Mouse (Mus musculus) E14TG2a.4 (cell line): ENCODE data around the gene D630045J12Rik.

Source experiments
- CTCF ChIP-seq: conservative IDR thresholded peaks from 2 replicates; pipeline ENCODE4 v1.5.1; 2014; ENCODE audit warnings: low read length
- NANOG ChIP-seq: IDR thresholded peaks from 2 replicates; pipeline ENCODE4 v1.6.1; 2014; ENCODE audit warnings: borderline replicate concordance, low read length, mixed read lengths

- no peak for TF ChIP-seq CTCF
- no peak for TF ChIP-seq NANOG
Measured at GRCm38 (mm10) chr6:38092539-38092938, 161.3 kb downstream of the D630045J12Rik start.
